11 mouse cellular contexts compared by ENCODE assay signal in genomic region chr14:30103946-30104536, GRCm38 (mm10).
DNase-seq lines count a peak whose midpoint lies in the region; ATAC-seq and TF ChIP-seq lines count a peak whose summit lies in the region.
"Had no signal": no experiment of that assay in that cellular context is flagged by ENCODE, and none has a peak within 500 bp of the region (broad histone marks: within the 10 kb centered on the region; RNA-seq: fewer than 3 reads in every experiment).

No protein-coding gene starts in this region.

- 0 out of 2 replicates have a peak, but pooled peaks cover 14% of the 10 kb centered on the region for H3K36me3 ChIP-seq in heart, embryonic 10.5 days
- H3K36me3 ChIP-seq in stomach, postnatal 0 days (ENCODE audit: control insufficient read depth, insufficient read depth, low read length) = no peaks in the 10 kb centered on the region
- H3K36me3 ChIP-seq: limb, embryonic 10.5 days had no signal

- H3K27ac ChIP-seq in heart, embryonic 10.5 days = no peak overlapping the region
- no peak overlapping the region for H3K27ac ChIP-seq in stomach, postnatal 0 days (replicated peaks)
- H3K27ac ChIP-seq: limb, embryonic 10.5 days had no signal

- no peak overlapping the region for H3K9ac ChIP-seq in stomach, postnatal 0 days (ENCODE audit: low read length)

- H3K4me1 ChIP-seq in heart, embryonic 10.5 days = peaks cover 20% of the 10 kb centered on the region
- H3K4me1 ChIP-seq in stomach, postnatal 0 days (replicated peaks; ENCODE audit: control insufficient read depth, insufficient read depth) = no peaks in the 10 kb centered on the region
- H3K4me1 ChIP-seq: limb, embryonic 10.5 days had no signal

- H3K27me3 ChIP-seq in heart, embryonic 10.5 days (ENCODE audit: insufficient read depth, poor library complexity, severe bottlenecking) = no peaks in the 10 kb centered on the region
- H3K27me3 ChIP-seq in stomach, postnatal 0 days (ENCODE audit: control insufficient read depth, insufficient read depth, low read length) = no peaks in the 10 kb centered on the region

- TF ChIP-seq CTCF in stomach, postnatal 0 days (IDR thresholded peaks at IDR 0.05; ENCODE audit: low read depth) = peak; percentile 37

- WGBS in heart, embryonic 10.5 days = 48% methylated on average over 8 of the region's 8 CpGs
- 44% methylated on average over 8 of the region's 8 CpGs for WGBS in stomach, postnatal 0 days

- DNase-seq in CD4-positive, CD25-positive, alpha-beta regulatory T cell, adult 2 months (ENCODE audit: low read depth, low spot score) = peak; percentile 48
- DNase-seq in heart, postnatal 4 days = peak; percentile 33
- no peak for DNase-seq in heart, embryonic 10.5 days (ENCODE audit: low spot score)
- peak; percentile 55 for DNase-seq in A20 (ENCODE audit: low read depth, low spot score)
- DNase-seq in stomach, postnatal 0 days (ENCODE audit: low spot score) = no peak
- no peak for DNase-seq in adipocyte (ENCODE audit: low spot score)
- DNase-seq: cerebellum, adult 11 months; layer of hippocampus, adult 9-11 months had no signal

- no peak for TF ChIP-seq EP300 in stomach, postnatal 0 days (optimal IDR thresholded peaks at IDR 0.05)

- no peak overlapping the region for H3K4me2 ChIP-seq in stomach, postnatal 0 days (replicated peaks; ENCODE audit: low read depth)

- no peak for ATAC-seq in CD4-positive, CD25-positive, alpha-beta regulatory T cell, adult 4 months
- ATAC-seq in stomach, postnatal 0 days (ENCODE audit: low FRiP score, low TSS enrichment) = 0 out of 2 replicates have a peak, but pooled peaks have one; percentile 42
- ATAC-seq in monocyte, adult 5-6 weeks (replicated peaks; ENCODE audit: insufficient number of reproducible peaks, low FRiP score, low TSS enrichment, poor library complexity, severe bottlenecking) = no peak

- no peaks in the 10 kb centered on the region; the same call in 1 of the 2 replicates for H3K9me3 ChIP-seq in heart, embryonic 10.5 days
- H3K9me3 ChIP-seq in stomach, postnatal 0 days (ENCODE audit: control insufficient read depth, low read length) = no peaks in the 10 kb centered on the region
- H3K9me3 ChIP-seq: limb, embryonic 10.5 days had no signal

- no peak overlapping the region for H3K4me3 ChIP-seq in heart, embryonic 10.5 days
- H3K4me3 ChIP-seq in stomach, postnatal 0 days (ENCODE audit: low read depth, low read length) = no peak overlapping the region
- H3K4me3 ChIP-seq: limb, embryonic 10.5 days had no signal

Comparison
In these comparisons a context has a peak if more than half of its experiments do, and no peak if none do; other contexts are left out.
1. DNase-seq: peak in CD4-positive, CD25-positive, alpha-beta regulatory T cell, adult 2 months (single experiment), heart, postnatal 4 days (single experiment) and A20 (single experiment); none in heart, embryonic 10.5 days (single experiment), stomach, postnatal 0 days (single experiment) and adipocyte (single experiment).